Mouse (Mus musculus) stomach, embryonic 14.5 days (tissue): ENCODE measurements around the gene Mki67. TPM values are rescaled to one million over a fixed set of nuclear protein-coding genes. Genes with fewer than 3 reads are reported as not detected.

Experiments
- ATAC-seq: fragments of 200-750 bp; cut with Nextera tagmentation; 2 replicates; pipeline ENCODE4 v1.8.0; 2017; ENCODE audit warnings: low read depth, moderate TSS enrichment; ENCODE audit not compliant: insufficient number of reproducible peaks, insufficient read depth, low FRiP score
- H3K27ac ChIP-seq: fragments of 300-500 bp; sonication (generic); 2 replicates; pipeline ENCODE4 v1.5.1; 2014; ENCODE audit warnings: mild to moderate bottlenecking, low read length, moderate library complexity, mixed read lengths
- H3K27me3 ChIP-seq: fragments of 300-500 bp; sonication (generic); 2 replicates; pipeline ENCODE4 v1.6.1; 2014; ENCODE audit warnings: low read length, control low read depth, mixed read lengths; ENCODE audit not compliant: control insufficient read depth, insufficient read depth
- H3K36me3 ChIP-seq: fragments of 300-500 bp; sonication (generic); 2 replicates; pipeline ENCODE4 v1.6.1; 2014; ENCODE audit warnings: mild to moderate bottlenecking, control low read depth, low read length, moderate library complexity, mixed read lengths; ENCODE audit not compliant: control insufficient read depth, insufficient read depth
- H3K4me1 ChIP-seq: fragments of 300-500 bp; sonication (generic); 2 replicates; pipeline ENCODE4 v1.6.1; 2014; ENCODE audit warnings: low read length, control low read depth, mixed read lengths; ENCODE audit not compliant: control insufficient read depth, insufficient read depth
- H3K4me2 ChIP-seq: fragments of 300-500 bp; sonication (generic); replicated peaks from 2 replicates; pipeline ENCODE4 v1.6.1; 2014; ENCODE audit warnings: low read depth, low read length, control low read depth
- H3K4me3 ChIP-seq: fragments of 300-500 bp; sonication (generic); 2 replicates; pipeline ENCODE4 v1.5.1; 2014; ENCODE audit warnings: low read depth, low read length, control low read depth
- H3K9ac ChIP-seq: fragments of 300-500 bp; sonication (generic); replicated peaks from 2 replicates; pipeline ENCODE4 v1.6.1; 2014; ENCODE audit warnings: low read depth, mild to moderate bottlenecking, control low read depth, low read length, moderate library complexity, mixed read lengths
- H3K9me3 ChIP-seq: fragments of 300-500 bp; sonication (generic); 2 replicates; pipeline ENCODE4 v1.6.1; 2016; ENCODE audit warnings: low read depth, low read length, control low read depth; ENCODE audit not compliant: control insufficient read depth
- WGBS: fragments of 180-500 bp; shearing (Covaris S2); extraction: QIAGEN DNeasy Blood & Tissue Kit; methylation state at CpG from one replicate; pipeline ENCODE4 v1.1.7; 2014; 5-methylcytosine and 5-hydroxymethylcytosine counted together
- polyA plus RNA-seq: library from polyadenylated mRNA; unstranded; fragments of >200 nt; fragmentation: Nextera tagmentation; extraction: Ambion mirVana; gene quantifications from 2 replicates; pipeline ENCODE4 v1.2.1, GENCODE M21; 2014

Mki67 gene
- polyA plus RNA-seq, 1 experiment from 2014 or later: 66.4 TPM

DNA sequence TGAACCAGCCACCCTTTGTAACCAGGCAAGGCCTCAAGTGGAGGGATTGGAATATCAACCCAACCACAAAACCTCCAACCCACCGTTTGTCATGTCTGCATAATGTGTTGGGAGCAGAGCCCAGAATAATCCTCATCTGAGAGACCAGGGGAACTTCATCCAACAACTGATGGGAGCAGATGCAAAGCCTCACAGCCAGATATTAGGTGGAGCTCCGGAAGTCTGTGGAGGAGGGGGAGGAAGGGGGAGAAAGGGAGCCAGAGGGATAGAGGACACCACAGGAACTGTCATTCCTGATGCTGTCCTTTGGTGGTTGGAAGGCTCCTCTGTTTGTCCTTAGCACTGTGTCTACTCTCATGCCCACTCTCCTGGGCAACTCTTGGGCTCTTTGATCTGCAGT is 28.9 kb upstream of the Mki67 start:
- H3K4me2 ChIP-seq: no peak overlapping the region

DNA sequence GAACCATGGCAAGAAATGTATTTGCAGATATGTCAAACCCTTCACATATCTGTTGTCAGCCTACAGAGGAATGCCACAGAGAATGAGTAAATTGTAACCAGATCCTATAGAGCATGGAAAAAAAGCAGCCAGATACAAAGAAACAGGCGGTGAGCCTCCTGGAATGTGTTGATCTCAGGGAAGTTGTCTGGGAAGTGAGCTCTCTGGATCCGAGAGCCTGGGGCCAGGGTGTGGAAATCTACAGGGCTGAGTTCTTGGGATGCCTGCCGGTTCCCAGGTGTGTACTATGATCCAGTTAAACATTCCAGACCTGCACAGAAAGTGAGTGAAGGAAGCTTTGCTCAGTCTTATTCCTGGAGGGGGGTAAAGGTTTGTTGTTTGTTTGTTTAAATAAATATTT is 24.3 kb upstream of the Mki67 start:
- no peak overlapping the region for H3K27ac ChIP-seq
- no peak overlapping the region for H3K4me2 ChIP-seq
- H3K9ac ChIP-seq: no peak overlapping the region
- 0 out of 2 replicates have a peak, but pooled peaks cover 3% of the 10 kb centered on the region for H3K9me3 ChIP-seq
- 38% methylated on average over 3 of the region's 3 CpGs for WGBS
- no peaks in the 10 kb centered on the region for H3K36me3 ChIP-seq
- no peaks in the 10 kb centered on the region for H3K27me3 ChIP-seq
- H3K4me1 ChIP-seq: peaks cover 2% of the 10 kb centered on the region; the same call in 1 of the 2 replicates
- ATAC-seq: no peak
- H3K4me3 ChIP-seq: no peak overlapping the region

More for the DNA sequence above, 28.9 kb upstream of the Mki67 start:
- Histone ChIP-seq H3K4me1 (peaks cover 8% of the 10 kb centered on the region; the same call in 1 of the 2 replicates), H3K4me3 (no peak overlapping the region), H3K36me3 (no peaks in the 10 kb centered on the region), H3K27me3 (no peaks in the 10 kb centered on the region), H3K9ac (no peak overlapping the region), H3K9me3 (0 out of 2 replicates have a peak, but pooled peaks cover 3% of the 10 kb centered on the region), H3K27ac (no peak overlapping the region)
- 38% methylated on average over 2 of the region's 2 CpGs for WGBS
- no peak for ATAC-seq

DNA sequence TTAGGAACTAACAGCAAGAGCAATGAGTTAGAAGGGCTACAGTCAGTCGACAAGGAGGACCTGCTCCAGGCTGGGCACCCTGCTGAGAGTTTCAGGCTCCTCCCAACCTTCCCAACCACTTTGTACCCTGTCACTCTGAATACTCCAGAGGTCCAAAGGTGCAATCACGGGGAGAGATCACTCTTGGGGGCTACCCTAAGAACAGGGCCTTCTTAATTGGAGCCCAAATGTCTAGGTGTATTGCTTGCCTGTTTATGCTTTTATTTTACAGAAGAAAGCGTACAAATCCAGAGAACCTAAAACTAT is 20.4 kb upstream of the Mki67 start:
- H3K9me3 ChIP-seq: no peaks in the 10 kb centered on the region
- H3K27me3 ChIP-seq: no peaks in the 10 kb centered on the region
- no peak overlapping the region for H3K4me2 ChIP-seq
- no peak overlapping the region for H3K9ac ChIP-seq
- no peak; the same call in 1 of the 2 replicates for ATAC-seq
- WGBS: 39% methylated on average over 3 of the region's 3 CpGs
- no peak overlapping the region for H3K4me3 ChIP-seq
- no peak overlapping the region for H3K27ac ChIP-seq
- H3K4me1 ChIP-seq: no peaks in the 10 kb centered on the region
- no peaks in the 10 kb centered on the region for H3K36me3 ChIP-seq

GRCm38 (mm10) chr7:135735691-135736580 is 19.8 kb upstream of the Mki67 start:
- 19% methylated on average over 31 of the region's 31 CpGs for WGBS
- Histone ChIP-seq H3K4me1 (no peaks in the 10 kb centered on the region), H3K9me3 (no peaks in the 10 kb centered on the region), H3K27me3 (no peaks in the 10 kb centered on the region), H3K4me2 (peak overlapping the region; percentile 31), H3K4me3 (peak overlapping the region; percentile 12; the same call in 1 of the 2 replicates), H3K36me3 (no peaks in the 10 kb centered on the region), H3K27ac (0 out of 2 replicates have a peak overlapping the region, but pooled peaks have one; percentile 10), H3K9ac (no peak overlapping the region)
- ATAC-seq: peak; percentile 95

DNA sequence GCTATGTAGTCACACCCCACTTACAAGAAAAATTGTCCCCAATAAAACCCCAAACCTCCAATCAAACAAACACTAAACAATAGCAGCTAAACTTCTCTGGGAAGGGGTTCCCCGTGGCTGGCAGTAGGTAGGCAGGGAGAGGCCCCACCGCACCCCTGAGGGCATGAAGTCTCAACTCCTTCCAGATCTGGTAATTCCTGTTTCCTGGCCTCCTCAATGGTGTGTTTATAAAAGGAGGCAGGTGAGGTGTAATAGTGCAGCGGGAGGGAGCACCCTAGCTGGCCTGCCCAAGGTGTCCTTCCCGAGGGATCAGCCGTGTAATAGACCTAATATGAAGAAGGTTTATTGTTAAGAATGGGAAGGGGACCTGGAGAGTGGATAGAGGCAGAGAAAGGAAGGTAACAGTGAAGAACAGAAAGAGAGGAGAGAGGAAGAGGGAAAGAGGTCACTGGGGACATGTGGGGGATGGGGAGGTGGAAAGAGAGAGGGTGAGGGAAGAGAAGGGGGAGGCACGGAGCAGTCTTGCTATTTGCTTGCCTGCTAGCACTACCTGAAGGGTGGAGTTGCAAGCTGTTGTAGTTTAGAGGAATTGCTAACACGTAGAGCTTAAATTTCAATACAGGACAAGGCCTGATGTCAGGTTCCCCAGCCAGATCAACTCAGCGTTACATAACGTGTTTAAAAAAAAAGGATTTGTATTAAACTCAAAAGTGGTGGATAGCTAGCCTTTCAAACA is 18.9 kb upstream of the Mki67 start:
- Histone ChIP-seq H3K9ac (no peak overlapping the region), H3K4me3 (no peak overlapping the region), H3K4me2 (peak overlapping the region; percentile 31), H3K9me3 (no peaks in the 10 kb centered on the region), H3K36me3 (no peaks in the 10 kb centered on the region), H3K27ac (peak overlapping the region; percentile 64), H3K4me1 (no peaks in the 10 kb centered on the region), H3K27me3 (no peaks in the 10 kb centered on the region)
- 58% methylated on average over 9 of the region's 9 CpGs for WGBS
- peak; percentile 55 for ATAC-seq

DNA sequence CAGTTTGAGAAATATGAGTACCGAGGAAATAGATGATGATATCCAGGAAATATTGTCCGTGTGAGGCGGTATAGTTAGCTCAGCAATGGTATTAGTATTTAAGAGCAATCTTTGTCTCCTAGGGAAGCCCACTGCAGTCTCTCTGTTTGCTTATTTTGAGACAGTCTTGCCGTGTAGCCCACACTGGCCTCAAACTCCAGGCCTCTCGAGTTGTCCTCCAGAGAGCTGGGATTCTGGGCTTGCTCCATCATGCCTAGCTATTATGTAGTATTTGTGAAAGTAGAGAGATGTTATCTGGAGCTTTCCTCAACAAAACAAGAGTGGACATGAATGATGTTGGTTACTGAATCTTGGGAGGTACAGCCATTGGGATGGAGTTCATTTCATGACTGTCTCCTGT is 18.2 kb upstream of the Mki67 start:
- no peaks in the 10 kb centered on the region for H3K27me3 ChIP-seq
- no peak overlapping the region for H3K9ac ChIP-seq
- ATAC-seq: no peak
- H3K27ac ChIP-seq: peak overlapping the region; percentile 64; the same call in 1 of the 2 replicates
- no peak overlapping the region for H3K4me3 ChIP-seq
- H3K4me1 ChIP-seq: no peaks in the 10 kb centered on the region
- no peak overlapping the region for H3K4me2 ChIP-seq
- H3K9me3 ChIP-seq: no peaks in the 10 kb centered on the region
- H3K36me3 ChIP-seq: no peaks in the 10 kb centered on the region
- 84% methylated on average over 5 of the region's 5 CpGs for WGBS

DNA sequence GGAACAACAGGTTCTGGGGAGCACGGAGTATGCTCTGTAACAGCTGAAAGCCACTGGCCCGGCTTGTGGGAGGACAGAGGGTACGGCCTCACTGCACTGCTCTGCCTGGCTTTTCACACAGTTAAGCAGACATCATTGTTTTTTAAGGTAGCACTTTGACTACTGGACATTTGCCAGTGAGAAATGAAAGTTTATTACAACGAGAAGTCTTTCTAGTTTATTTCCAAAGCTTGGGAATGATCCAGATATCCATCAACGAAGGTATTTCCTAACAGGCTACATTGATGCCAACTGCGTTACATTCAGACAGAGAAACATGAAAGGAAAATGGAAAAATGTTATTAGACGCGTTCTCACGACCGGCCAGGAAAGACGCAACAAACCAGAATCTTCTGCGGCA is 11.9 kb upstream of the Mki67 start:
- H3K9ac ChIP-seq: no peak overlapping the region
- ATAC-seq: no peak
- 0 out of 2 replicates have a peak, but pooled peaks cover 7% of the 10 kb centered on the region for H3K4me1 ChIP-seq
- H3K4me3 ChIP-seq: no peak overlapping the region
- H3K36me3 ChIP-seq: no peaks in the 10 kb centered on the region
- H3K27ac ChIP-seq: no peak overlapping the region
- no peak overlapping the region for H3K4me2 ChIP-seq
- 83% methylated on average over 12 of the region's 12 CpGs for WGBS
- no peaks in the 10 kb centered on the region for H3K27me3 ChIP-seq
- H3K9me3 ChIP-seq: no peaks in the 10 kb centered on the region

- Histone ChIP-seq H3K4me1 (0 out of 2 replicates have a peak, but pooled peaks cover 7% of the 10 kb centered on the region), H3K27me3 (no peaks in the 10 kb centered on the region), H3K9me3 (no peaks in the 10 kb centered on the region), H3K4me3 (no peak overlapping the region), H3K27ac (no peak overlapping the region), H3K4me2 (no peak overlapping the region), H3K36me3 (no peaks in the 10 kb centered on the region), H3K9ac (no peak overlapping the region)
- WGBS: 80% methylated on average over 1 of the region's 1 CpGs
- no peak for ATAC-seq
Observed at GRCm38 (mm10) chr7:135726707-135727106, 10.5 kb upstream of the Mki67 start.
